Mouse (Mus musculus): Measurements from ENCODE around the gene Cit.

- TF ChIP-seq CTCF (IDR thresholded peaks at IDR 0.05; ENCODE audit: control insufficient read depth, insufficient read depth, insufficient replicate concordance, low read depth, low read length): no peak
- TF ChIP-seq POLR2A (IDR thresholded peaks at IDR 0.05; ENCODE audit: control insufficient read depth, low read depth, low read length): no peak
These were observed 203.2 kb downstream of the Cit start for GRCm38 (mm10) chr5:116048321-116048720.

All from testis, adult 2 months (tissue).